In genomic region chr16:85307940-85308339, GRCm38 (mm10) we compare ENCODE assay signal across 11 mouse cellular contexts.
DNase-seq lines count a peak whose midpoint lies in the region; ATAC-seq lines count a peak whose summit lies in the region.
"Had no signal": no experiment of that assay in that cellular context is flagged by ENCODE, and none has a peak within 500 bp of the region (broad histone marks: within the 10 kb centered on the region; RNA-seq: fewer than 3 reads in every experiment).

No protein-coding gene starts in this region.

- H3K9ac ChIP-seq in midbrain, embryonic 15.5 days: no peak overlapping the region

- 47% methylated on average over 7 of the region's 7 CpGs for WGBS in hindbrain, embryonic 10.5 days
- 23% methylated on average over 7 of the region's 7 CpGs for WGBS in midbrain, embryonic 15.5 days

- H3K36me3 ChIP-seq in hindbrain, embryonic 10.5 days: no peaks in the 10 kb centered on the region
- H3K36me3 ChIP-seq in midbrain, embryonic 15.5 days (replicated peaks): no peaks in the 10 kb centered on the region

- no peak overlapping the region for H3K4me3 ChIP-seq in hindbrain, embryonic 10.5 days
- H3K4me3 ChIP-seq in midbrain, embryonic 15.5 days: no peak overlapping the region

- peak; percentile 25 for DNase-seq in right cerebral cortex, postnatal 10 days (ENCODE audit: low spot score in 2 of 2)
- no peak for DNase-seq in right cerebral cortex, postnatal 14 days
- DNase-seq in hindbrain, embryonic 10.5 days (ENCODE audit: low spot score): peak; percentile 57
- DNase-seq in frontal cortex, postnatal 36 days (ENCODE audit: low spot score in 2 of 2): no peak
- no peak for DNase-seq in c-Kit-positive CD71-positive TER-119-positive erythroid progenitor cells, embryonic 14.5 days (ENCODE audit: low spot score)
- DNase-seq in right cerebral cortex, adult 18-20 months: no peak
- DNase-seq: kidney, adult 11 months; layer of hippocampus, adult 9-11 months had no signal

- H3K27me3 ChIP-seq in hindbrain, embryonic 10.5 days (ENCODE audit: insufficient read depth, poor library complexity, severe bottlenecking): peaks cover 8% of the 10 kb centered on the region; the same call in 1 of the 2 replicates
- H3K27me3 ChIP-seq in midbrain, embryonic 15.5 days (replicated peaks): no peaks in the 10 kb centered on the region

- H3K4me1 ChIP-seq in hindbrain, embryonic 10.5 days (replicated peaks): peaks cover 19% of the 10 kb centered on the region
- peaks cover 3% of the 10 kb centered on the region; the same call in 1 of the 2 replicates for H3K4me1 ChIP-seq in midbrain, embryonic 15.5 days

- ATAC-seq in midbrain, embryonic 15.5 days (replicated peaks): peak; percentile 74
- ATAC-seq in monocyte, adult 5-6 weeks (replicated peaks; ENCODE audit: insufficient number of reproducible peaks, low FRiP score, low TSS enrichment, poor library complexity, severe bottlenecking): no peak

- no peaks in the 10 kb centered on the region for H3K9me3 ChIP-seq in hindbrain, embryonic 10.5 days
- H3K9me3 ChIP-seq in midbrain, embryonic 15.5 days: no peaks in the 10 kb centered on the region

- H3K27ac ChIP-seq in hindbrain, embryonic 10.5 days: peak overlapping the region; percentile 82
- no peak overlapping the region for H3K27ac ChIP-seq in midbrain, embryonic 15.5 days

- H3K4me2 ChIP-seq in midbrain, embryonic 15.5 days: no peak overlapping the region
- H3K4me2 ChIP-seq: heart, embryonic 11.5 days had no signal

Comparison
In these comparisons a context has a peak if more than half of its experiments do, and no peak if none do; other contexts are left out.
1. DNase-seq: peak in right cerebral cortex, postnatal 10 days (2 of 2) and hindbrain, embryonic 10.5 days (single experiment); none in right cerebral cortex, postnatal 14 days (single experiment), frontal cortex, postnatal 36 days (0 of 2), c-Kit-positive CD71-positive TER-119-positive erythroid progenitor cells, embryonic 14.5 days (single experiment) and right cerebral cortex, adult 18-20 months (single experiment).